Mouse (Mus musculus): ENCODE data around the gene Stat6. TPM values are rescaled to one million over a fixed set of nuclear protein-coding genes. Genes with fewer than 3 reads are reported as not detected.

Gene Stat6
- polyA plus RNA-seq, 1 experiment from 2014 or later, result 37.6 TPM

- H3K4me1 ChIP-seq, result peaks cover 50% of the 10 kb centered on the region
- no peak overlapping the region for H3K4me3 ChIP-seq
- H3K9me3 ChIP-seq, result no peaks in the 10 kb centered on the region
- H3K4me2 ChIP-seq, result no peak overlapping the region
- H3K36me3 ChIP-seq, result peaks cover 61% of the 10 kb centered on the region
- H3K27me3 ChIP-seq, result no peaks in the 10 kb centered on the region
- no peak for ATAC-seq (ENCODE audit: borderline replicate concordance, extremely low read depth, low FRiP score, low TSS enrichment)
- 69% methylated on average over 1 of the region's 1 CpGs for WGBS
- no peak overlapping the region for H3K9ac ChIP-seq
- no peak overlapping the region for H3K27ac ChIP-seq
These were observed 16.8 kb downstream of the Stat6 start for GRCm38 (mm10) chr10:127659551-127659950.

DNA sequence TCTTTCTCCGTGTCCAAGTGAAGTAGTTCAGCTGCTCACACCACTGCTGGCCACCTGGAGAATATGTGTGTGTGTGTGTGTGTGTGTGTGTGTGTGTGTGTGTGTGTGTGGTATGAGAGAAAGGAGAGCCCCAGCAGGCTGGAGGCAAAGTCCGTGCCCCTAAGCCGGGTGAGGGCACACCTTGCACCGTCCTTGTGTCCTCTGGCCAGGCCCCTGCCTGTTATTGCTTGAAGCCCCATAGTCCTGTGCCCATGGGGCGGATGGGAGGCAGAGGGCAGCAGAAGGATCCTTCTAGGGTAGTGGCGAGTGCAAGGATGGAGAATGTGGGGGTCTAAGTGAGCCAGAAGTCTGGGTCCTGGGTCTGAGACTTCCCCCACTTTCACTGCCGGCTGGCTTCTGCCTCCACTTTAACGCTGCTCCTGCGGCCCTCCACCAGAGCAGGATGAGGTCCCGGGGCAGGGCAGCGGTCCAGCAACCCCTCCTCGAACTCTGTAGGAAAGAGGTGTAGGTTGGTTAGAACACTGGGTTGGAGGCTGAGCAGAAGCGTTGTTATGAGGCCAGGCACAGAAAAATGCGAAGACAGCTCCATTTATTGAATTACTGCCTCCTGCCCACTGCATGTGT, 18.6 kb downstream of the Stat6 start:
- Histone ChIP-seq H3K27me3 (no peaks in the 10 kb centered on the region), H3K4me1 (peaks cover 62% of the 10 kb centered on the region), H3K4me2 (peak overlapping the region; percentile 81), H3K9ac (peak overlapping the region; percentile 30), H3K4me3 (peak overlapping the region; percentile 27), H3K36me3 (peaks cover 52% of the 10 kb centered on the region), H3K9me3 (no peaks in the 10 kb centered on the region), H3K27ac (peak overlapping the region; percentile 92)
- no peak for ATAC-seq (ENCODE audit: borderline replicate concordance, extremely low read depth, low FRiP score, low TSS enrichment)
- WGBS, result 17% methylated on average over 13 of the region's 14 CpGs

- ATAC-seq (ENCODE audit: borderline replicate concordance, extremely low read depth, low FRiP score, low TSS enrichment), result peak; percentile 52
- 4% methylated on average over 16 of the region's 16 CpGs for WGBS
- H3K9ac ChIP-seq, result peak overlapping the region; percentile 30
- H3K4me3 ChIP-seq, result peak overlapping the region; percentile 27
- H3K4me2 ChIP-seq, result peak overlapping the region; percentile 81
- peak overlapping the region; percentile 92 for H3K27ac ChIP-seq
- H3K9me3 ChIP-seq, result no peaks in the 10 kb centered on the region
- H3K4me1 ChIP-seq, result peaks cover 65% of the 10 kb centered on the region
- H3K27me3 ChIP-seq, result no peaks in the 10 kb centered on the region
- H3K36me3 ChIP-seq, result peaks cover 49% of the 10 kb centered on the region
These were observed 19.3 kb downstream of the Stat6 start for GRCm38 (mm10) chr10:127661915-127662663.

DNA sequence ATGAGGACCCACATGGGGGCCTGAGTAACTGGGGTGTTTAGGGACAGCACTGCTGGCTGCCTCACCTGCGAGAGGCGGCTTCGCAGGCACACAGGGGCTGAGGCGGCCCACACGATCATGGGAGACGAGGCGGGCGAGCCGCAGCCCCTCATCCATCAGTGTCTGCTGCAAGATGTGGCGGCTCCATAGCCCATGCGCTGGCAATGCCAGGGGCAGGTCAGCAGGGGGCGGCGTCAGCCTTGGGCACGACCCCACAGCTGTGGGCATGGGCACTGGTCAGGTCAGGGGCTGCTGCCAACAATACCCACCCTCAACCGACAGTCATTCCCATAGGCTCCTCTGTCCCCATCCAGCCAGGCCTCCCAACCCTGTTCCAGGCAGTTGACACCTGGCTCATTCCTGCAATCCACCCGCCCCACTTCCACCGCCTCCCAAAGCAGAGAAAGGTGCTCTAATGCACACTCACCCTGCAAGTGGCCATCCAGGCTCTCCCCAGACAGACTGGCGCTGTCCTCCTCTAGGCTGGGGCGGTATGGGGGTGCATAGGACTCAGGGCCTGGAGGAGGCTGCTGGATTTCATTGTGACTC, 20.0 kb downstream of the Stat6 start:
- 24% methylated on average over 19 of the region's 19 CpGs for WGBS
- Histone ChIP-seq H3K4me1 (peaks cover 68% of the 10 kb centered on the region), H3K9me3 (no peaks in the 10 kb centered on the region), H3K36me3 (peaks cover 46% of the 10 kb centered on the region), H3K9ac (peak overlapping the region; percentile 25), H3K27ac (peak overlapping the region; percentile 92), H3K4me3 (peak overlapping the region; percentile 27), H3K27me3 (no peaks in the 10 kb centered on the region), H3K4me2 (peak overlapping the region; percentile 81)
- ATAC-seq (ENCODE audit: borderline replicate concordance, extremely low read depth, low FRiP score, low TSS enrichment), result no peak

- no peak for ATAC-seq (ENCODE audit: borderline replicate concordance, extremely low read depth, low FRiP score, low TSS enrichment)
- H3K4me3 ChIP-seq, result 0 out of 2 replicates have a peak overlapping the region, but pooled peaks have one; percentile 27
- H3K27ac ChIP-seq, result peak overlapping the region; percentile 92
- peak overlapping the region; percentile 81 for H3K4me2 ChIP-seq
- peaks cover 64% of the 10 kb centered on the region for H3K4me1 ChIP-seq
- no peak overlapping the region for H3K9ac ChIP-seq
- H3K36me3 ChIP-seq, result peaks cover 42% of the 10 kb centered on the region
- 22% methylated on average over 5 of the region's 5 CpGs for WGBS
- no peaks in the 10 kb centered on the region for H3K27me3 ChIP-seq
- no peaks in the 10 kb centered on the region for H3K9me3 ChIP-seq
These were observed 20.8 kb downstream of the Stat6 start for GRCm38 (mm10) chr10:127663590-127663989.

DNA sequence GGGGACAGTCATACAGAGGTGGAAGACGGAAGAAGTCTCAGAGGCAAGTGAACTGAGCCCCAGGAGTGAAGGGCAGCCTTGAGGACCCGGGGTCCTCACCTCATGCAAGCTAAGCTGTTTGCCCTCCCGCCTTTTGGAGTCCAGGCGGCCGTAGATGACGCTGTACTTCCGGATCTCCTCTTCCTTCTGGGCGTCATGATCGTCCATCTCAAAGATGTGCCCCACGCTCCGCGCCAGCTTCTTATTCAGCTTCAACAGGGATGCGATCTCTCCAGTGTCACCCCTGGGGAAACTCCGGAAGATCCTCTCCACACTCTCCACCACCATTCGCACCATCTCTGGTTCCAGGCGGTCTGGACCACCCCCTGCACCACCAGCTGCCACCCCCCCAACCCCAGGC, 21.4 kb downstream of the Stat6 start:
- peaks cover 68% of the 10 kb centered on the region for H3K4me1 ChIP-seq
- peak overlapping the region; percentile 75 for H3K4me3 ChIP-seq
- WGBS, result 43% methylated on average over 16 of the region's 16 CpGs

DNA sequence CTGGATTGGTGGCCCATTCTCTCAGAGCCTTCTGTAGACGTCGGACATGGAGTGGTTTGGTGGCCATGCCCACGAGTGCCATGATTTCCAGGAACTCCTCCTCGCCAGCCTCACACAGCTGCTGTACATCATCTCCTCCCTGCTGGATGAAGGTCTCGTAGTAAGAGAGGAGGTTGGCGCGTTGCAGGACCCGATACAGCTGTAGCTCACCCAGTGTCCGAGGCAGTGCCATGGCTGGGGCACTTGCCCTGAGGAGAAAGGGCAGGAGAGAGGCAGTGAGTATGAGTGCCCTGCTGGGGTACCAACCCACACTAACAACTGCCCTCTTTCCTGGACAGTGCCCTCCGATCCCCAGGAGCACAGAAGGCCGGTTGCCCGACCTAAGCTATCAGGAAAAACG, 22.1 kb downstream of the Stat6 start:
- H3K9me3 ChIP-seq, result no peaks in the 10 kb centered on the region
- 42% methylated on average over 13 of the region's 13 CpGs for WGBS
- no peaks in the 10 kb centered on the region for H3K27me3 ChIP-seq
- peak overlapping the region; percentile 2; the same call in 1 of the 2 replicates for H3K27ac ChIP-seq
- peaks cover 71% of the 10 kb centered on the region for H3K4me1 ChIP-seq
- peak overlapping the region; percentile 88; the same call in 1 of the 2 replicates for H3K9ac ChIP-seq
- ATAC-seq (ENCODE audit: borderline replicate concordance, extremely low read depth, low FRiP score, low TSS enrichment), result no peak
- H3K4me2 ChIP-seq, result peak overlapping the region; percentile 81
- H3K4me3 ChIP-seq, result peak overlapping the region; percentile 75
- H3K36me3 ChIP-seq, result peaks cover 32% of the 10 kb centered on the region

More for the DNA sequence above, 21.4 kb downstream of the Stat6 start:
- H3K4me2 ChIP-seq, result peak overlapping the region; percentile 81
- peak overlapping the region; percentile 92 for H3K27ac ChIP-seq
- no peaks in the 10 kb centered on the region for H3K27me3 ChIP-seq
- no peak for ATAC-seq (ENCODE audit: borderline replicate concordance, extremely low read depth, low FRiP score, low TSS enrichment)
- H3K36me3 ChIP-seq, result peaks cover 39% of the 10 kb centered on the region
- H3K9ac ChIP-seq, result peak overlapping the region; percentile 29; the same call in 1 of the 2 replicates
- no peaks in the 10 kb centered on the region for H3K9me3 ChIP-seq

DNA sequence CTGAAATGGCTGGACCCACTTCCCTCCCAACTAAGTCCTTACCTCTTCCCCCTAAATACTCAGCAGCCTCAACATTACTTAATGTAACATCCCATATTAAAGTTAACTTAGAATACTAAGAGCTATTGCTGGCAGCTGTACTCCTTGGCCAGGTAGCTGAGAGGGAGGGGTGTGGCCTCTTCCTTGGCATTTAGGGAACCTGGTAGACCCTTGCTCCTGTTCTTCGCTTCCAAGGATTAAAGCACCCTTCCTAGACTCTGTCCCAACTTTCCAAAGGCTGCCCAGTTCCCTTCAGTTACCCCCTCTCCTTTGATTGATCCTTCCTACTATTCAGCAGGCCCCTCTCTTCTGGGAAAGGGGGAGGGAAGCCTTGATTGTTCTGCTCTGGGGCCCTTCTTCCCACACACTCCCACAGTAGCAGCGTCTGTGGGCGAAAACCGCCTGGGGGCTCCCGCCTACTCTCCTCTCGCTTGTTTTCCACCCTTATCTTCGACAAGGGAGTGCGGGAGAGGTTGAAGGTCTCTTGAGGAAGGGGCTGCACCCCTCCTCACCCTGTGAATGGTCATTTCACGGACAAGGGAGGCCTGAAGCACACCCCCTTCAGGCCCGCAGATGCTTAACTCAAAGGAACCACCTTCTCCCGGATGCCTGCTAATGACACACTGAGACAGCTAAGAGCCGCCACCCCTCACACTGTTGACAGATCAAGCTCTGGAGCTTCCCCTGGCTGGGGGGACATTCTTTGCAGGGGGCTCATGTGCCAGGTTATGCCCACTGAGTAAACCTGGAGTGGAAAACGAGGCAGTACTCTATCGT, 22.8 kb downstream of the Stat6 start:
- WGBS, result 5% methylated on average over 14 of the region's 14 CpGs
- Histone ChIP-seq H3K4me1 (peaks cover 72% of the 10 kb centered on the region), H3K27ac (peak overlapping the region; percentile 100), H3K4me2 (peak overlapping the region; percentile 81), H3K27me3 (no peaks in the 10 kb centered on the region), H3K36me3 (peaks cover 26% of the 10 kb centered on the region), H3K4me3 (peak overlapping the region; percentile 75), H3K9me3 (no peaks in the 10 kb centered on the region), H3K9ac (peak overlapping the region; percentile 88)
- no peak for ATAC-seq (ENCODE audit: borderline replicate concordance, extremely low read depth, low FRiP score, low TSS enrichment)

DNA sequence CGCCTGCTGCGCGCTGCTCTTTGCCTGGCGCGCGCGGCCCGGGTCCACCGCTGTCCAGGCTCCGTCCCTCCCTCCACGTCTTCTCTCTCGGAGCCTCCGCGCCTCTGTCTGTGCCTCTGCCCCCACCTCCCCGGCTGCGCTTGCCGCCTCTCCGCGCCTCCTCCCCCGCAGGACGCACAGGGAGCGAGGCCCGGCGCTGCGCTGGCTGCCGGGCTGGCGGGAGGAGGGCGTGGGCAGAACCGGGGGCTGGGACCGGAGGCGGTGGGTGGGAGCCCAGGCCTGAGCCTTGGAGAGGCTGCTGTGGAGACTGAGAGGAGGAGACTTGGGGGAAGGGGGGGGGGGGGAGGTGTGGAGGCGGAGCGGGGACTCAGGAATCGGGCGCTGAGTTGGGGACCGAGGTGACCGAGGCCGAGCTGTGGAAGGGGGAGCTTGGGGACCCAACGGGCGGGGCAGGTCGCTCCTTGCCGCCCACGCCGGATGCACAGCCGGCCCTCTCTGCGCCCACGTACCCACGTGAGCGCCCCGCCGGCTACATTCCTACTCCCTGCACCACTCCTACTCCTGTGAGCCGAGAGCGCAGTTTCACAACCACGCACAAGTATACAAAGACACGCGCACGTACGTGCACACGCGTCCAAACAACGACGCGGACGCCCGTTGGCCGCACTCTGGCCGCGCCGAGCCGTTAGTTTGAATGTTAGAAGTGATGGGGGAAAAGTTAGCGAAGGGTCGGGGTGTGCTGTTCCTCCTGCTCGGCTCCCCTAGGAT, 23.9 kb downstream of the Stat6 start, which contains the start of gene Nemp1:
TSS of gene Nemp1 (plus strand) at position 401 of the 768 bp plus-strand sequence.
- Histone ChIP-seq H3K4me1 (peaks cover 60% of the 10 kb centered on the region), H3K27me3 (no peaks in the 10 kb centered on the region), H3K9ac (peak within 1 kb of the TSS; percentile 88), H3K36me3 (peaks cover 17% of the 10 kb centered on the region), H3K27ac (peak within 1 kb of the TSS; percentile 100), H3K9me3 (no peaks in the 10 kb centered on the region), H3K4me2 (peak within 1 kb of the TSS; percentile 81), H3K4me3 (peak within 1 kb of the TSS; percentile 75)
- ATAC-seq (ENCODE audit: borderline replicate concordance, extremely low read depth, low FRiP score, low TSS enrichment), result peak; percentile 72
- WGBS, result under 1% methylated on average over 61 of the region's 73 CpGs

DNA sequence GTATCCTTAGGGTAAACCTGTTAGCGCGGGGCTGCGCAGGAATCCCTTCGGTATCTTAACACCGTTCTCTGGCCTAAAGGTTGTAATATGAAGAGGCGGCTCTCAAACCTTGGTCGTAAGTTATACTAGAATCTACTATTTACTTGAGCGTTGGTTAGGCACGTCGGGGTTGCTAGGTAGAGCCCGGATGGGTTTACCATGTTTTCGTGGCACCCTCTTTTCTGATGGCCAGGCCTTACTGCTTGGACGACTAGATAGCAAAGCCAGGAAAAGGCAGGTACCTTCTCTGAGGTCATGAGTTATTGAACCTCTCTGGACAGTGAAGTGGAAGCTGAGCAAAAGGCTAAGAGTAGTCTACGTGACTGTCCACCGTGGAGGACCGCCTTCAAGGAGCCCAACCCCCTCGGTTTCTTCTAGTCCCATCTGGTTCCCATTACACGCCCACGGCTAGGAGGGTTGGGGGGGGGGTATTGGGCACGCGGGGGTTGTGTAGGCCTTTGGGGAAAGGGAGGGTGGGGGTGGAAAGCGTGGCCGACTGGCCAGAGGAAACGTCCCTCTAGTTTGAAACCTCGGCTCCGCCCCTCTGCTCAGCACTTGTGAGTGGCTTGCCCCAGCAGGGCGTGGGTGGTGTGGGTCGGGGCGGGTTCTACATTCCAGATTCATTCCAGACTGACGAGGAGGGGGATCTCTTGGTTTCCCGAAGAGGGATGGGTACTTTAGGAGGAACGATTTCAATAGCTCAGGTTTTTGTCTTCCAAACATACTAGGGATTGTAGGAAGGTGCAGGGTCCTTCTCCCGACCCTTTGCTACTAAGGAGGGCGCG, 24.7 kb downstream of the Stat6 start:
- 1% methylated on average over 35 of the region's 35 CpGs for WGBS
- Histone ChIP-seq H3K27me3 (no peaks in the 10 kb centered on the region), H3K9ac (peak overlapping the region; percentile 88), H3K4me1 (peaks cover 52% of the 10 kb centered on the region), H3K36me3 (peaks cover 17% of the 10 kb centered on the region), H3K4me3 (peak overlapping the region; percentile 75), H3K9me3 (no peaks in the 10 kb centered on the region), H3K27ac (peak overlapping the region; percentile 100), H3K4me2 (peak overlapping the region; percentile 81)
- peak; percentile 76 for ATAC-seq (ENCODE audit: borderline replicate concordance, extremely low read depth, low FRiP score, low TSS enrichment)
